Mouse (Mus musculus) thymus, adult 2 months (tissue): ENCODE data around the gene Itga6.

ENCODE experiments used
- CTCF ChIP-seq: fragments of 200-500 bp; IDR thresholded peaks from 2 replicates; pipeline ENCODE4 v1.5.1; 2012; ENCODE audit warnings: mild to moderate bottlenecking, control low read depth, low read length, moderate library complexity, borderline replicate concordance; ENCODE audit not compliant: control insufficient read depth, poor library complexity, insufficient read depth; ENCODE audit errors: extremely low read depth
- POLR2A ChIP-seq: fragments of 200-500 bp; IDR thresholded peaks from 2 replicates; pipeline ENCODE4 v1.6.1; 2012; ENCODE audit warnings: mild to moderate bottlenecking, low read length, control low read depth, moderate library complexity; ENCODE audit not compliant: control insufficient read depth, poor library complexity, insufficient read depth; ENCODE audit errors: extremely low read depth

GRCm38 (mm10) chr2:71895596-71896286, 150.3 kb downstream of the Itga6 start:
- TF ChIP-seq CTCF (no peak), POLR2A (no peak)
